Mouse (Mus musculus): ENCODE measurements around the gene Selenos. TPM values are rescaled to one million over a fixed set of nuclear protein-coding genes. Genes with fewer than 3 reads are reported as not detected.
"Not testable (repeated sequence)": the region's sequence is repeated elsewhere in the genome, so short reads cannot be mapped to it uniquely, and the experiment has no call there.

The Selenos gene
- polyA plus RNA-seq, 1 experiment: not detected

DNA sequence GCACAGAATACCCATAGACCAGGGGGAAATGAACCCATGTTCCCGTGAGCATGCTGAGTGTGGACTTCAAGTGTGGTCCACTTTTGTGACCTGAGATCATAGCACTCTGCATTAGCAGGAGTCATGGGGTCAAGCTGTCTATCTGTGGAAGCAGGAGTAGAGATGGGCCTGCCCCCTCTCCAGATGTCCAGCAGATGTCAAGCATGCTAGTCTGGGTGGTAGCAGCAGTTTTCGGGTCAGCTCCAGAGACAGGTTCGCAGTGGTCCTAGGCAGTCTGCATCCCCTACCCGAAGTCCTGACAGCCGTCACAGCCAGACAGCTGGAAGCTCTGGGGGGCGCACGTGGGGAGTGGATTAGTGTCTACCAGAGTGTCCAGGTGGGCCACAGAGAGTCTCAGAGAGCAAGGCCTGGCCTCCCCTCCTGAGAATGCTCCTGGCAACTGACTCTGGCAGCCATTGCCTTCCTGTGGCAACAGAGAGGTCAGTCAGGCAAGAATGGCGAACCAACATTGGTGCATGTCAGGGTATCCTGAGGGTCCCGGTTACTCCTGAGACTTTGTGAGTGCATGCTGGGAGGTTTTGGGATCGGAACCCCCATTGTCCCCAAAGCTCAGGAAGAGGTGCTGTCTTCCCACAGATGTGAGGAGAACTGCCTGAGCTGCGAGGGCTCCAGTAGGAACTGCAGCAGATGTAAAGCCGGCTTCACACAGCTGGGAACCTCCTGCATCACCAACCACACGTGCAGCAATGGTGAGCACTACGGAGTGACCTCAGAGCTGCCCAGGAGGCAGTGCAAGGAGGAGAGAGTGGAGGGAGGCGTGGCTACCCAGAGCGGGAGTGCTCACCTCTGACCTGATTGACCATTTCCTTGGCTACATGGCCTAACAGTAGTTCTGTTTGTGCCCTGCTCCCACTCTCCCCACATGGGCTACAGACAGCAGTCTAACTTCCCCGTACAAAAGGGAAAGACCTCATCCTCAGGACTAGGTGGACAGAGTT lies 32.2 kb upstream of the Selenos start:
- Histone ChIP-seq H3K4me1 (ENCODE audit: control insufficient read depth, insufficient read depth, low read length) (peaks cover 27% of the 10 kb centered on the region), H3K4me3 (ENCODE audit: insufficient read depth, low read depth, low read length) (no peak overlapping the region), H3K27ac (ENCODE audit: insufficient read depth, low read depth, low read length) (no peak overlapping the region)
- TF ChIP-seq POLR2A (IDR thresholded peaks at IDR 0.05; ENCODE audit: insufficient read depth, low read depth, low read length): no peak
- TF ChIP-seq CTCF (IDR thresholded peaks at IDR 0.05; ENCODE audit: insufficient read depth, low read depth, low read length): no peak
- 73% methylated on average over 17 of the region's 17 CpGs for WGBS

DNA sequence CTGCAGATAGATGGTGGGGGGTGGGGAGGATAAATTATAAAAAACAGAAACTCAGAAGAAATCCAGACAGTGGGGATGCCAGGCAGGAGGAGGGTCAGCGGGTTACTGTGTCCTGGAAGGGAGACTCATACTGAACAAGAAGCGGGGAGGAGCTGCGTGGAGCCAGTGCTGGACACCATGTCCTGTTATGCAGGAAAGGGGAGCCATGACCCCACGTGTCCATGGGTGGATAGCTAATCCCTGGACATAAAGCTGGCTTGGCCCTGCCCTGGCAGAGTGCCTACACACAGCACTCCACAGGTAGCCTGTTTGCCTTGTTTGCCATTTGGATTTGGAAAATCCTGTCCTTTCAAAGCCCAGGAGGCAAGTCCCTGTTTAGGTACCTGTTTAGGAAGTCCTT lies 31.5 kb upstream of the Selenos start:
- 86% methylated on average over 4 of the region's 4 CpGs for WGBS
- Histone ChIP-seq H3K4me1 (ENCODE audit: control insufficient read depth, insufficient read depth, low read length) (peaks cover 27% of the 10 kb centered on the region), H3K4me3 (ENCODE audit: insufficient read depth, low read depth, low read length) (no peak overlapping the region), H3K27ac (ENCODE audit: insufficient read depth, low read depth, low read length) (no peak overlapping the region)
- TF ChIP-seq CTCF (IDR thresholded peaks at IDR 0.05; ENCODE audit: insufficient read depth, low read depth, low read length): no peak
- TF ChIP-seq POLR2A (IDR thresholded peaks at IDR 0.05; ENCODE audit: insufficient read depth, low read depth, low read length): no peak

DNA sequence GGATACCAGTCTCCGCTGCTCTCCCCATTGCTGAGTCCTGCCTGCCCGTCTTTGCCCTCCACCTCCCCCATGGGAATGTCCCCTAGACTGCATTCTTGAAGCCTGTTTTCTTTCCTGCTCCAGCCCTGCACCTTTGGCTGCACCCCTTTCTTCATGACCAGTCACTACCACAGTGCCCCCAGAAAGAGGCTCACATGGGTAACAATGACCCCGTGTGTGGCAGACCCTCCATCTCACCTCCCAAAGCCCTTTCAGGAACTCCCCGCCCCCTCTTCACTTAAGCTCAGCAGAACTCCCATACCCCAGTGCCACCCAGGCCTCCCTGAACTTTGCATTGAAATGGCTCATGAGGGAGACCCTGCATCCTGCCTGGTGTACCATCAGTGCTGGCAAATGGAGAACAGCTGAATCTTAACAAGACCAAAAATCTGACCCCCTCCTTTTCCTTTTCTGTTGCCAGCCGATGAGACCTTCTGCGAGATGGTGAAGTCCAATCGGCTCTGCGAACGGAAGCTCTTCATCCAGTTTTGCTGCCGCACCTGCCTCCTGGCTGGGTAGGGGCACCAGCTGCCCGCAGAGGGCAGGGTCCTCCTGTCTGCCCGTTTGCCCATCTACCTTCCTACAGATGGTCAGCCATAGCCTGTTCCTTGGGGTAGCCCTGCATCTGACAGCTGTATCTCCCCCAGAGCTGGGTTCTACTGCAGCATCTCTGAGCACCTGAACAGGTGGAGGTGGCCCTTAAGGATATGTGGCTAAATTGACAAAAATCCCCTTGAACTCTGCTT lies 30.8 kb upstream of the Selenos start:
- Histone ChIP-seq H3K27ac (ENCODE audit: insufficient read depth, low read depth, low read length) (no peak overlapping the region), H3K4me1 (ENCODE audit: control insufficient read depth, insufficient read depth, low read length) (peaks cover 24% of the 10 kb centered on the region), H3K4me3 (ENCODE audit: insufficient read depth, low read depth, low read length) (no peak overlapping the region)
- 87% methylated on average over 12 of the region's 12 CpGs for WGBS
- TF ChIP-seq POLR2A (IDR thresholded peaks at IDR 0.05; ENCODE audit: insufficient read depth, low read depth, low read length) (no peak), CTCF (IDR thresholded peaks at IDR 0.05; ENCODE audit: insufficient read depth, low read depth, low read length) (no peak)

DNA sequence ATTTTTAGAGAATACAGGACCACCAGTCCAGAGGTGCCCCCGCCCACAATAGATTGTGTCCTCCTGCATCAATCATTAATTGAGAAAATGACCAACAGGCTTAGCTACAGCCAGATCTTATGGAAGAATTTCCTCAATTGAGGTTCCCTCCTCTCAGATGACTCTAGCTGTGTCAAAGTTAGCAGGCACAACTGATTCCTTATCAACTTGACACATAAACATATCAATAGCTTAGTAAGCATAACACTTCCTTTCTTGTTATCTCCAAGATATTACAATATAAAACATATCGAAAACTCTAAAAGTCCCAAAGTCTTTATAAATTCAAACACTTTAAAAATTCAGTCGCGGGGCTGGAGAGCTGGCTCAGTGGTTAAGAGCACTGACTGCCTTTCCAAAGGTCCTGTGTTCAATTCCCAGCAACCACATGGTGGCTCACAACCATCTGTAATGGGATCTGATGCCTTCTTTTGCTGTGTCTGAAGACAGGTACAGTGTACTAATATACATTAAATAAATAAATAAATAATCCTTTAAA lies 25.4 kb upstream of the Selenos start:
- TF ChIP-seq CTCF (IDR thresholded peaks at IDR 0.05; ENCODE audit: insufficient read depth, low read depth, low read length): no peak
- no peak for TF ChIP-seq POLR2A (IDR thresholded peaks at IDR 0.05; ENCODE audit: insufficient read depth, low read depth, low read length)
- Histone ChIP-seq H3K4me1 (ENCODE audit: control insufficient read depth, insufficient read depth, low read length) (no peaks in the 10 kb centered on the region), H3K27ac (ENCODE audit: insufficient read depth, low read depth, low read length) (no peak overlapping the region), H3K4me3 (ENCODE audit: insufficient read depth, low read depth, low read length) (no peak overlapping the region)
- 91% methylated on average over 4 of the region's 4 CpGs for WGBS

DNA sequence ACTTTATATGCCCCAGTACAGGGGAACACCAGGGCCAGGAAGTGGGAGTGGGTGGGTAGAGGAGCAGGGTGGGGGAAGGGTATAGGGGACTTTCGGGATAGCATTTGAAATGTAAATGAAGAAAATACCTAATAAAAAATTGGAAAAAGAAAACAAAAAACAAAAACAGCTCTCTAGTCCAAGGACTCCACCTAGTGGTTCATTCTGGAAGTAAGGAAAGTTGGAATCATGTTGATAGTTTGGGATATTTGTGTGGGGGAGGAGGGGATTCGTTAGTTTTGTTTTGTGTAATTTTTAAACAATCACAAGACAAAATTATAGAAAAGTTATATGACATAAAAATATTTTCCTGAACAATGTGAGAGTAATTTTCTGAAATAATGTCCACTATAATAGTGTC lies 24.1 kb upstream of the Selenos start:
- H3K27ac ChIP-seq (ENCODE audit: insufficient read depth, low read depth, low read length); H3K4me3 ChIP-seq (ENCODE audit: insufficient read depth, low read depth, low read length); H3K4me1 ChIP-seq (ENCODE audit: control insufficient read depth, insufficient read depth, low read length): not testable (repeated sequence)
- WGBS: 0% methylated on average over 2 of the region's 2 CpGs

DNA sequence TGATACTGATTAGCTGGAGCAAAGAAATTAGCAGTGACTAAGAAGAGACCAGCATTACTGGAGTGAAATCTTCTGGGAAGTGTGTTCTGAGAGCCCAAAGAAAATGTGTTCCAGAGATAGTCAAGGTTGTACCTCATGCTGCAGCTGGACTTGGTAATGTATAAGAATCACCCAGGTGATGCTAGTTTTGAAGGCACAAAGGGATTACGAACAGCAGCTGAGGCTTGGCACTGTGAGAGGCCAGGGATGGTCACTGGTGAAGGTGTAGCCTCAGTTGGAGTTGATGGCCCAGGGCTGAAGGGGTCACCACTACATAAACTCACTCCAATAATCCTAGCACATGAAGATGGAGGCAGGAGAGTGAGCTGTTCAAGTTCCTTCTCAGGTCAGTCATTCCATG lies 20.7 kb upstream of the Selenos start, which contains the start of gene Snrpa1:
Gene Snrpa1, plus strand, starts transcription at position 301 of the 400 bp plus-strand sequence.
- WGBS: 74% methylated on average over 1 of the region's 1 CpGs
- TF ChIP-seq POLR2A (IDR thresholded peaks at IDR 0.05; ENCODE audit: insufficient read depth, low read depth, low read length) (no peak), CTCF (IDR thresholded peaks at IDR 0.05; ENCODE audit: insufficient read depth, low read depth, low read length) (no peak)
- H3K27ac ChIP-seq (ENCODE audit: insufficient read depth, low read depth, low read length): no peak within 1 kb of the TSS
- H3K4me3 ChIP-seq (ENCODE audit: insufficient read depth, low read depth, low read length): peak within 1 kb of the TSS; percentile 74; the same call in 1 of the 2 replicates
- H3K4me1 ChIP-seq (ENCODE audit: control insufficient read depth, insufficient read depth, low read length): peaks cover 2% of the 10 kb centered on the region; the same call in 1 of the 2 replicates

DNA sequence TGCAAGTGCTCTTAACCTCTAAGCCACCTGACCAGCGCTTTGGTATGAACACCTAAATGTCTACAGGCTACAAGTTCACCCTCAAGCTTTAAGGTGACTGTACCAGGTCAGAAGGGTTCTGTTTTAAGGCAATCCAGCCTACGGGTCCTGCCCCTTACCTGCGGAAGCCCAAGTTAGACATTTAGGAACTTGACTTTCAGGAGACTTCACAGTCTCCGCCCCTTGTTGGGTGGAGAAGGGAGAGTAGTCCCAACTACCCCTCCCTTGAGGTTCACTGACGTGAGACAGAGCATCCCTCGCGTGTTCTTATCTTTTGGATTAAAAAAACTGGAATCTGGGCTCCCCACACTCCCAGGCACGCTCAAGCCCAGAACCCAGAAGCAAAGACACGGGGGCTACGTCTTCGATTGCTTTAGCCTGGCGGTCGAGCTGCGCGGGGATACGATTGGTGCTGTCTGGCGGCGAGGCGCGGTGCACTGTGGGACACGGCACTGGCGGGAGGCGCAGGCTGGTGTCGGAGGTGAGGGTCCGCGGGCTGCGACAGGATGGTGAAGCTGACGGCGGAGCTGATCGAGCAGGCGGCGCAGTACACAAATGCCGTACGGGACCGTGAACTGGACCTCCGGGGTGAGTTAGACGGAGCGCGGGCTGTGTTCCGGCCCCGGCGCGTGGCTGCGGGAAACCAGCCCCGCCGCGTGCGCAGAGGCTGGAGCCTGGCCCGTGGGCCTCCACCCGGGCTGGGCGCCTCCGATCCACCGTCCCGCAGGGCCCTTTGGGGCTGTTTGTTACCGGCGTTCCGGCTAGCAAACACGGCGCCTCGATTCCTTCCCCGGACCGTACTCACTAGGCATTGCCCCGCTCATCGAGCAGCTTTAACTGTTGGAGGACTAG lies 19.1 kb upstream of the Selenos start:
- Histone ChIP-seq H3K27ac (ENCODE audit: insufficient read depth, low read depth, low read length) (no peak overlapping the region), H3K4me3 (ENCODE audit: insufficient read depth, low read depth, low read length) (peak overlapping the region; percentile 74), H3K4me1 (ENCODE audit: control insufficient read depth, insufficient read depth, low read length) (peaks cover 2% of the 10 kb centered on the region; the same call in 1 of the 2 replicates)
- TF ChIP-seq POLR2A (IDR thresholded peaks at IDR 0.05; ENCODE audit: insufficient read depth, low read depth, low read length) (peak; percentile 70), CTCF (IDR thresholded peaks at IDR 0.05; ENCODE audit: insufficient read depth, low read depth, low read length) (no peak)
- under 1% methylated on average over 64 of the region's 64 CpGs for WGBS

DNA sequence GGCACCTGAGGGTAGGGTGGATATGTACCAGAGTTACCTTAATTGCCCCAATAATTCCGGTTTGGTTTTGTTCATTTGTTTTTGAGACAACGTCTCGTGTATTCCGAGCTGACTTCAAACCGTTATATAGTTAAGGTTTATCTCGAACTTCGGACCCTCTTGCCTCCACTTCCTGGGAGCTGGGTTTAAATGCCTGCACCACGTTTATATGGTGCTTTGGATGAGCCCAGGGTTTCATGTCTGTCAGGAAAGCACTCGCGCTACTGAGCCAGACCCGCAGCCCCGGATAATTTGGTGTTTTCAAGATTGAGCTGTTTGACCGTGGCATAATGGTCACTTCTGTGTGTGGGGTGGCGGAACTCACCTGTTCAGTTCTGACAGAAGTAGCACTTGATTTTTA lies 18.4 kb upstream of the Selenos start:
- under 1% methylated on average over 14 of the region's 14 CpGs for WGBS
- H3K27ac ChIP-seq (ENCODE audit: insufficient read depth, low read depth, low read length): no peak overlapping the region
- no peak for TF ChIP-seq CTCF (IDR thresholded peaks at IDR 0.05; ENCODE audit: insufficient read depth, low read depth, low read length)
- TF ChIP-seq POLR2A (IDR thresholded peaks at IDR 0.05; ENCODE audit: insufficient read depth, low read depth, low read length): no peak
- H3K4me1 ChIP-seq (ENCODE audit: control insufficient read depth, insufficient read depth, low read length): peaks cover 2% of the 10 kb centered on the region; the same call in 1 of the 2 replicates
- peak overlapping the region; percentile 74 for H3K4me3 ChIP-seq (ENCODE audit: insufficient read depth, low read depth, low read length)

Measured in olfactory bulb, adult 2 months (tissue).